Mouse (Mus musculus): ENCODE data around the gene Rab1a. TPM values are rescaled to one million over a fixed set of nuclear protein-coding genes. Genes with fewer than 3 reads are reported as not detected.

Rab1a gene
- polyA plus RNA-seq, 1 experiment from 2014 or later, result 93.3 TPM

DNA sequence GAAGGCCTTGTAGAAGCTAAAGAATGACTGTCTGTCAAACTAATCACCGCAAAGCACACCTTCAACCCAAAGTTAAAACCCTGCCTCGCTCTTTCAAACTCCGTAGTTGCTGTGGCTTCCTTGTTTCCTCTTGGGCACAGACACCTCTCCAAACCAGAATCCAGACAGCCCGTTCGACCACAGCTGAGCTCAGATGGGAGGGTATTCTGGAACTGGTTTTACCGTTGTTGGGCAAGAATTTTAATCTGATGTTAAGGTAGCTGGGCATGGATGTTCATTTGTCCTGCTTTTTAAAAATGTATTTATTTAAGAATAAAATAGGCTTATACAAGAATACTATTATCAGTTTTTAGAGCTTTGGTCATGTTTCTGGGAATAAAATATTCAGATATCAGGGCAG, 14.0 kb upstream of the Rab1a start:
- ATAC-seq (ENCODE audit: low read depth), result no peak
- Histone ChIP-seq H3K36me3 (ENCODE audit: control insufficient read depth, insufficient read depth) (no peaks in the 10 kb centered on the region), H3K27ac (ENCODE audit: low read length) (no peak overlapping the region), H3K4me3 (ENCODE audit: low read depth, low read length) (no peak overlapping the region), H3K4me1 (ENCODE audit: control insufficient read depth, low read depth, low read length) (no peaks in the 10 kb centered on the region), H3K27me3 (ENCODE audit: control insufficient read depth, insufficient read depth, low read depth, low read length) (no peaks in the 10 kb centered on the region), H3K9ac (ENCODE audit: low read depth, low read length) (no peak overlapping the region), H3K4me2 (ENCODE audit: low read depth, low read length) (no peak overlapping the region), H3K9me3 (replicated peaks; ENCODE audit: control insufficient read depth, low read length) (no peaks in the 10 kb centered on the region)
- 60% methylated on average over 6 of the region's 6 CpGs for WGBS (ENCODE audit: insufficient replicate concordance)

- Histone ChIP-seq H3K4me3 (ENCODE audit: low read depth, low read length) (no peak overlapping the region), H3K9me3 (replicated peaks; ENCODE audit: control insufficient read depth, low read length) (no peaks in the 10 kb centered on the region), H3K36me3 (ENCODE audit: control insufficient read depth, insufficient read depth) (no peaks in the 10 kb centered on the region), H3K4me2 (ENCODE audit: low read depth, low read length) (no peak overlapping the region), H3K27ac (ENCODE audit: low read length) (no peak overlapping the region), H3K4me1 (ENCODE audit: control insufficient read depth, low read depth, low read length) (no peaks in the 10 kb centered on the region), H3K27me3 (ENCODE audit: control insufficient read depth, insufficient read depth, low read depth, low read length) (no peaks in the 10 kb centered on the region), H3K9ac (ENCODE audit: low read depth, low read length) (no peak overlapping the region)
- 36% methylated on average over 4 of the region's 4 CpGs for WGBS (ENCODE audit: insufficient replicate concordance)
- no peak for ATAC-seq (ENCODE audit: low read depth)
Observed at GRCm38 (mm10) chr11:20193100-20193736, 8.0 kb upstream of the Rab1a start.

- 1% methylated on average over 40 of the region's 40 CpGs for WGBS (ENCODE audit: insufficient replicate concordance)
- ATAC-seq (ENCODE audit: low read depth), result peak; percentile 3
- Histone ChIP-seq H3K4me1 (ENCODE audit: control insufficient read depth, low read depth, low read length) (peaks cover 23% of the 10 kb centered on the region), H3K4me2 (ENCODE audit: low read depth, low read length) (peak overlapping the region; percentile 80), H3K27ac (ENCODE audit: low read length) (peak overlapping the region; percentile 93), H3K4me3 (ENCODE audit: low read depth, low read length) (peak overlapping the region; percentile 100), H3K36me3 (ENCODE audit: control insufficient read depth, insufficient read depth) (no peaks in the 10 kb centered on the region), H3K9me3 (replicated peaks; ENCODE audit: control insufficient read depth, low read length) (no peaks in the 10 kb centered on the region), H3K9ac (ENCODE audit: low read depth, low read length) (peak overlapping the region; percentile 100), H3K27me3 (ENCODE audit: control insufficient read depth, insufficient read depth, low read depth, low read length) (no peaks in the 10 kb centered on the region)
Observed at GRCm38 (mm10) chr11:20201661-20202101, 449 bp downstream of the Rab1a start.

- Histone ChIP-seq H3K4me2 (ENCODE audit: low read depth, low read length) (peak overlapping the region; percentile 80), H3K9ac (ENCODE audit: low read depth, low read length) (peak overlapping the region; percentile 100), H3K4me1 (ENCODE audit: control insufficient read depth, low read depth, low read length) (peaks cover 24% of the 10 kb centered on the region), H3K36me3 (ENCODE audit: control insufficient read depth, insufficient read depth) (no peaks in the 10 kb centered on the region), H3K27me3 (ENCODE audit: control insufficient read depth, insufficient read depth, low read depth, low read length) (no peaks in the 10 kb centered on the region), H3K27ac (ENCODE audit: low read length) (no peak overlapping the region), H3K4me3 (ENCODE audit: low read depth, low read length) (peak overlapping the region; percentile 100), H3K9me3 (replicated peaks; ENCODE audit: control insufficient read depth, low read length) (no peaks in the 10 kb centered on the region)
- ATAC-seq (ENCODE audit: low read depth), result no peak
- 26% methylated on average over 7 of the region's 7 CpGs for WGBS (ENCODE audit: insufficient replicate concordance)
Observed at GRCm38 (mm10) chr11:20202299-20203011, 1.2 kb downstream of the Rab1a start.

DNA sequence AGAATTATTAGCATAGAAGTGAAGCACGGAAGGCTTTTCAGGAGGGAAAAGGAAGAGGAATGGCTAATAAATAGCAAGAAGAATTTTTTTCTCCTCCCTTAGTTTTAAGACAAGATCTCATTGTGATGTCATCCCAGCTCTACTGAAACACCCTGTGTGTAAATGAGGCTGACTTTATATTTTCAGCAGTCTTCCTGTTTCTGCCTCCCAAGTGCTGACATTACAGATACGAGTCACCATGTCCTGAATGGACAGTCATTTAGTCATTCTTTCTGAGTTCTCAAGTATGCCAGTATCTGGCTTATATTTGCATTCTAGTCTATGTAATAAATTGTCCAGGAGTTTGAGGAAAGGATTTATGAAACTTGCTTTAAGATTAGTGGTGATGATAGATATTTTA, 3.1 kb downstream of the Rab1a start:
- peak overlapping the region; percentile 17 for H3K4me2 ChIP-seq (ENCODE audit: low read depth, low read length)
- no peak overlapping the region for H3K9ac ChIP-seq (ENCODE audit: low read depth, low read length)
- H3K27me3 ChIP-seq (ENCODE audit: control insufficient read depth, insufficient read depth, low read depth, low read length), result no peaks in the 10 kb centered on the region
- H3K27ac ChIP-seq (ENCODE audit: low read length), result no peak overlapping the region
- H3K9me3 ChIP-seq (replicated peaks; ENCODE audit: control insufficient read depth, low read length), result no peaks in the 10 kb centered on the region
- no peaks in the 10 kb centered on the region for H3K36me3 ChIP-seq (ENCODE audit: control insufficient read depth, insufficient read depth)
- no peak for ATAC-seq (ENCODE audit: low read depth)
- peaks cover 24% of the 10 kb centered on the region for H3K4me1 ChIP-seq (ENCODE audit: control insufficient read depth, low read depth, low read length)
- H3K4me3 ChIP-seq (ENCODE audit: low read depth, low read length), result no peak overlapping the region
- WGBS (ENCODE audit: insufficient replicate concordance), result 60% methylated on average over 2 of the region's 2 CpGs

DNA sequence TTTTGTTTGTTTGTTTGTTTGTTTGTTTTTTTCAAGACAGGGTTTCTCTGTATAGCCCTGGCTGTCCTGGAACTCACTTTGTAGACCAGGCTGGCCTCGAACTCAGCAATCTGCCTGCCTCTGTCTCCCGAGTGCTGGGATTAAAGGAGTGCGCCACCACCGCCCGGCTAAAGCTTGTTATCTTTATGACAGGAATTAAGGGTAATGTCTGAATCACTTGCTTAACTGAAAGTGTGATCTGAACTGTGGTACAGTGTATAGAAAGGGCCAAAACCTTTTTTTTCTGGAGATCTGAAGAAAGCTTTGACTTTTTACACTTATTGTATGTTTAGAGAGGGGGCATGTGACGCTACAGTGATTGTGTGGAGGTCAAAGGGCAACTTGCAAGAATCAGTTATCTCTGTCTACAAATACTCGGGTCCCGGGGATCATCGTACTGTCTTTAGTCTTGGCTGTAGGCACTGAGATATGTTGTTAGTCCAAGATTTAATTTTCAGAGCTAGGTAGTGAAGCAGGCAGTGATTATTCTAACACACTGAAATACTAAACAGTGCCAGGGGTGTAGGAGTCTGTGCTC, 3.7 kb downstream of the Rab1a start:
- peak overlapping the region; percentile 35; the same call in 1 of the 2 replicates for H3K4me2 ChIP-seq (ENCODE audit: low read depth, low read length)
- H3K27ac ChIP-seq (ENCODE audit: low read length), result no peak overlapping the region
- H3K36me3 ChIP-seq (ENCODE audit: control insufficient read depth, insufficient read depth), result no peaks in the 10 kb centered on the region
- H3K4me1 ChIP-seq (ENCODE audit: control insufficient read depth, low read depth, low read length), result peaks cover 25% of the 10 kb centered on the region
- H3K9me3 ChIP-seq (replicated peaks; ENCODE audit: control insufficient read depth, low read length), result no peaks in the 10 kb centered on the region
- no peak overlapping the region for H3K4me3 ChIP-seq (ENCODE audit: low read depth, low read length)
- WGBS (ENCODE audit: insufficient replicate concordance), result 43% methylated on average over 9 of the region's 9 CpGs
- ATAC-seq (ENCODE audit: low read depth), result no peak
- H3K9ac ChIP-seq (ENCODE audit: low read depth, low read length), result no peak overlapping the region
- H3K27me3 ChIP-seq (ENCODE audit: control insufficient read depth, insufficient read depth, low read depth, low read length), result no peaks in the 10 kb centered on the region

GRCm38 (mm10) chr11:20205538-20205937, 4.3 kb downstream of the Rab1a start:
- Histone ChIP-seq H3K27ac (ENCODE audit: low read length) (no peak overlapping the region), H3K4me2 (ENCODE audit: low read depth, low read length) (0 out of 2 replicates have a peak overlapping the region, but pooled peaks have one; percentile 35)
- WGBS (ENCODE audit: insufficient replicate concordance), result 71% methylated on average over 4 of the region's 4 CpGs

DNA sequence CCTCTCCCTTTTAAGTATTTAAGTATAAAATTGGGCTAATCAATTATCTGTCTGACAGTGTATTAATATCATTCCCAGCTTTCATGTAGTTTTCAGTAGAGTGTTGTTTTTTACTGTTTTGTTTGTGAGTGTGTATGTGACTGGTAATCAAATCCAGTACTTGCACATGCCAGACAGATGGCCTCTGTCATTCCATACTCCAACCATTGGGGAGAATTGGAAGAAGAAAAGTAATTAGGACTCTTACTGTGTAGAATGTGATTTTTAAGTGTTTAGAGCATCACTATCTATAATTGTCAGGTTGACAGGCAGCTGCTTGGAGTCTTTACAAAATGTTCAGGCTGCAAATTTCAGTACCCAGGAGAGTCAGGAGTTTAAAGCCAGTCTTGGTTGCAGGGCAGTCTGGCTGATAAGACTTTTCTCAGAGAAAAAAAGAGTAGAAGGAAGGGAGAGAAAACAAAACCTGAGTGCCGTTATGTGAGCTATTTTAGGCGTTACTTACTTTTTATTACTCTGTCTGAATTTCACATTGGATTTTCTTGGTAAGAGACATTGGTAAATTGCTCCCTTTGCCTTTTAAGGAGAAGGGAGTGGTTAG, 5.5 kb downstream of the Rab1a start:
- H3K27ac ChIP-seq (ENCODE audit: low read length), result no peak overlapping the region
- no peaks in the 10 kb centered on the region for H3K9me3 ChIP-seq (replicated peaks; ENCODE audit: control insufficient read depth, low read length)
- H3K9ac ChIP-seq (ENCODE audit: low read depth, low read length), result no peak overlapping the region
- WGBS (ENCODE audit: insufficient replicate concordance), result 22% methylated on average over 2 of the region's 2 CpGs
- no peak for ATAC-seq (ENCODE audit: low read depth)
- peaks cover 30% of the 10 kb centered on the region for H3K4me1 ChIP-seq (ENCODE audit: control insufficient read depth, low read depth, low read length)
- no peak overlapping the region for H3K4me3 ChIP-seq (ENCODE audit: low read depth, low read length)
- H3K36me3 ChIP-seq (ENCODE audit: control insufficient read depth, insufficient read depth), result no peaks in the 10 kb centered on the region
- H3K4me2 ChIP-seq (ENCODE audit: low read depth, low read length), result no peak overlapping the region
- H3K27me3 ChIP-seq (ENCODE audit: control insufficient read depth, insufficient read depth, low read depth, low read length), result no peaks in the 10 kb centered on the region

More at GRCm38 (mm10) chr11:20205538-20205937, 4.3 kb downstream of the Rab1a start:
- H3K27me3 ChIP-seq (ENCODE audit: control insufficient read depth, insufficient read depth, low read depth, low read length), result no peaks in the 10 kb centered on the region
- H3K9me3 ChIP-seq (replicated peaks; ENCODE audit: control insufficient read depth, low read length), result no peaks in the 10 kb centered on the region
- H3K36me3 ChIP-seq (ENCODE audit: control insufficient read depth, insufficient read depth), result no peaks in the 10 kb centered on the region
- peaks cover 24% of the 10 kb centered on the region for H3K4me1 ChIP-seq (ENCODE audit: control insufficient read depth, low read depth, low read length)
- ATAC-seq (ENCODE audit: low read depth), result no peak
- no peak overlapping the region for H3K4me3 ChIP-seq (ENCODE audit: low read depth, low read length)
- H3K9ac ChIP-seq (ENCODE audit: low read depth, low read length), result no peak overlapping the region
